Mouse (Mus musculus) heart, embryonic 13.5 days (tissue): ENCODE results near the gene Ugt1a10. TPM values are rescaled to one million over a fixed set of nuclear protein-coding genes. Genes with fewer than 3 reads are reported as not detected.
A peak's percentile ranks its signal among the peaks of the same experiment; 100 is the strongest.

Experiments
- ATAC-seq: fragments of 200-750 bp; cut with Nextera tagmentation; 2 replicates; pipeline ENCODE4 v1.8.0; 2017; ENCODE audit warnings: moderate TSS enrichment; ENCODE audit not compliant: insufficient number of reproducible peaks, low FRiP score, low TSS enrichment; ENCODE audit errors: extremely low read depth
- H3K27ac ChIP-seq: fragments of 300-500 bp; sonication (generic); replicated peaks from 2 replicates; pipeline ENCODE4 v1.5.1; 2015; ENCODE audit warnings: moderate library complexity, mild to moderate bottlenecking, inconsistent platforms
- H3K27me3 ChIP-seq: fragments of 300-500 bp; sonication (generic); replicated peaks from 2 replicates; pipeline ENCODE4 v1.6.1; 2015; ENCODE audit warnings: mild to moderate bottlenecking, inconsistent platforms
- H3K36me3 ChIP-seq: fragments of 300-500 bp; sonication (generic); 2 replicates; pipeline ENCODE4 v1.6.1; 2015; ENCODE audit warnings: mild to moderate bottlenecking, inconsistent platforms
- H3K4me1 ChIP-seq: fragments of 300-500 bp; sonication (generic); 2 replicates; pipeline ENCODE4 v1.6.1; 2015; ENCODE audit warnings: inconsistent platforms
- H3K4me2 ChIP-seq: fragments of 300-500 bp; sonication (generic); 2 replicates; pipeline ENCODE4 v1.6.1; 2015; ENCODE audit warnings: inconsistent platforms, mild to moderate bottlenecking, moderate library complexity
- H3K4me3 ChIP-seq: fragments of 300-500 bp; sonication (generic); 2 replicates; pipeline ENCODE4 v1.5.1; 2015; ENCODE audit warnings: moderate library complexity, mild to moderate bottlenecking, inconsistent platforms
- H3K9ac ChIP-seq: fragments of 300-500 bp; sonication (generic); 2 replicates; pipeline ENCODE4 v1.6.1; 2015; ENCODE audit warnings: inconsistent platforms, mild to moderate bottlenecking, moderate library complexity
- H3K9me3 ChIP-seq: fragments of 300-500 bp; sonication (generic); 2 replicates; pipeline ENCODE4 v1.6.1; 2016; ENCODE audit warnings: inconsistent platforms
- WGBS: fragments of 180-500 bp; shearing (Covaris S2); methylation state at CpG from one replicate; pipeline ENCODE4 v1.1.7; 2015; ENCODE audit warnings: mixed read lengths; 5-methylcytosine and 5-hydroxymethylcytosine counted together
- polyA plus RNA-seq: library from polyadenylated mRNA; unstranded; fragments of >200 nt; fragmentation: Nextera tagmentation; extraction: Ambion mirVana; gene quantifications from 2 replicates; pipeline ENCODE4 v1.2.1, GENCODE M21; 2015

The Ugt1a10 gene
- polyA plus RNA-seq, 1 experiment from 2014 or later = not detected

- peaks cover 73% of the 10 kb centered on the region for H3K9me3 ChIP-seq
- WGBS = 50% methylated on average over 2 of the region's 2 CpGs
These were observed 172.3 kb downstream of the Ugt1a10 start for GRCm38 (mm10) chr1:88227482-88227881.

DNA sequence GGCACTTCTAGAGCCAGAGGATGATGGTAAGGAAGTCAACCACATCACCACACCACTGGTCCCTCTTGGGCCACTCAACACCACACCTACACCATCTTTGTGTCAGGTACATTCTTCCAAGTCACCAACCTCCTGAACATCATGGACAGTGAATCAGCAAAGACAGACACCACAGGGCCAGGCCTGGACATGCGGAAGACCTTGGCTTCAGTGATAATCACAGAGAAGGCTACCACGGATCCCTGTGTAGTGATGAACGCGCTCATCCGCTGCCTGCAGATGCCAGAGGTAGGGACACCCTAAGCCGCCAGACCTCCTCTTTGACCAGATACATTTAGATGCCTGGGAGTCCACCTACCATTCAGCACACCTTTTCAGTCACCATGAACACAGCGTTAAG, 172.9 kb downstream of the Ugt1a10 start:
- no peak overlapping the region for H3K9ac ChIP-seq
- WGBS = 65% methylated on average over 7 of the region's 7 CpGs
- no peaks in the 10 kb centered on the region for H3K27me3 ChIP-seq
- H3K9me3 ChIP-seq = peaks cover 79% of the 10 kb centered on the region
- no peak overlapping the region for H3K4me3 ChIP-seq
- no peaks in the 10 kb centered on the region for H3K36me3 ChIP-seq
- no peak overlapping the region for H3K4me2 ChIP-seq
- 0 out of 2 replicates have a peak, but pooled peaks have one; percentile 4 for ATAC-seq
- H3K27ac ChIP-seq = no peak overlapping the region
- no peaks in the 10 kb centered on the region for H3K4me1 ChIP-seq

More at GRCm38 (mm10) chr1:88227482-88227881, 172.3 kb downstream of the Ugt1a10 start:
- no peaks in the 10 kb centered on the region for H3K4me1 ChIP-seq
- no peaks in the 10 kb centered on the region for H3K36me3 ChIP-seq
- no peaks in the 10 kb centered on the region for H3K27me3 ChIP-seq
- no peak overlapping the region for H3K27ac ChIP-seq
- H3K9ac ChIP-seq = no peak overlapping the region
- H3K4me2 ChIP-seq = no peak overlapping the region
- H3K4me3 ChIP-seq = no peak overlapping the region
- no peak for ATAC-seq

DNA sequence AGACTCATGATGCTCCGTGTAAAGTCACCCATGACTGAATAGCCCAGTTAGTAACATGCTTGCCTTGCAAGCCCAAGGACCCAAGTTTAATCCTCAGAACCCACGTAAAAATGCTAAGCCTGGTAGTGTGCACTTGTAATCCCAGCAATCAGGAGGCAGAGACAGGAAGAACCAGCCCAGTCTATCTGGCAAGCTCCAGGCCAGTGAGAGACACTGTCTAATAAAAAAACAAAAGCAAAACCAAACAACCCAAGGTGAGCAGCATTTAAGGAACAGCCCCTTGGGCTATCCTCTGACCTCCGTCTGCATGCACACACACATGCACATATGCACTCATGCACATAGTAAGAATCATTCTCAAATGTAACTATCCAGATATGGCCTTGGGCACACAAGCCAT, 174.4 kb downstream of the Ugt1a10 start:
- Histone ChIP-seq H3K9me3 (peaks cover 91% of the 10 kb centered on the region), H3K4me1 (no peaks in the 10 kb centered on the region), H3K4me2 (no peak overlapping the region), H3K36me3 (no peaks in the 10 kb centered on the region), H3K27me3 (no peaks in the 10 kb centered on the region), H3K27ac (no peak overlapping the region), H3K9ac (no peak overlapping the region), H3K4me3 (no peak overlapping the region)
- 68% methylated on average over 3 of the region's 3 CpGs for WGBS
- ATAC-seq = no peak

DNA sequence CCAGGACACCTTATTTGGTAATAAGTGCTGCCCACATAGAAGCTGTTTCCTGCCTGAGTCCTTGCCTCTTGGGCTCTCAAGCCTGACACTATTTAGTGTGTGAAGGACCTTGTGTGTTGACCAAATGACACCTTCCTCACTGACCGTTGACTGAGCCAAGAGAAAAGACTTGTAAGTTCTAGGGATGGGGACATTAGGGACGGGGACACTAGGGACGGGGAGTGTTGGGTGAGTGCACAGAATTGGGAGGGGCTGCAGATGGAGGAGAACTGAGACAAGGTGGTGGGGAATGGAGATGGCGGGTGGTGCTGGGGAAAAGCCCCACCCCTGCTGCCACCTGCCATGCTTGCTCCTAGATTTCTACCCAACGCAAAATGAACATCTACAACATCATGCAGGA, 174.8 kb downstream of the Ugt1a10 start:
- WGBS = 69% methylated on average over 5 of the region's 5 CpGs
- Histone ChIP-seq H3K9me3 (peaks cover 96% of the 10 kb centered on the region), H3K27ac (no peak overlapping the region), H3K4me2 (no peak overlapping the region), H3K9ac (no peak overlapping the region), H3K4me1 (no peaks in the 10 kb centered on the region), H3K4me3 (no peak overlapping the region), H3K36me3 (no peaks in the 10 kb centered on the region), H3K27me3 (no peaks in the 10 kb centered on the region)
- ATAC-seq = no peak

DNA sequence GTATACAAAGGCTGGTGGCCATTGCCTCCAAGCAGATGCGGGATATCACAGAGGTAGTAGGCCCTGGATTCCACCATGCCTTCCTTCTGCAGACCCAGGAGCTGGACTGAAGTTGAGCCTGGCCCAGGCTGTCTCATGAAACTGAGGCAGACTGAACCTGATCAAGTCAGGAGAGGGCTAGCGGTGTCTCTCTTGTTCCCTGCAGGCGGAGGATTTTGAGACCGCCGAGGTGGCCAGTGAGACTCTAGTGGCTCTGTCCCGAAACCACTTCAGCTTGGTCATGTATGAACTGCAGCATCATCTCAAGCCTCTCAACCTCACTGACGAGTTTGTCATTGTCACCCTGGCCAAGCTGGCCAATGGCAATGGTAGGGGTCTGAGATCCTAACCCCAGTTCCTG, 175.2 kb downstream of the Ugt1a10 start:
- H3K27me3 ChIP-seq = no peaks in the 10 kb centered on the region
- no peaks in the 10 kb centered on the region for H3K36me3 ChIP-seq
- WGBS = 66% methylated on average over 7 of the region's 7 CpGs
- H3K27ac ChIP-seq = no peak overlapping the region
- no peak overlapping the region for H3K4me2 ChIP-seq
- no peak overlapping the region for H3K4me3 ChIP-seq
- no peaks in the 10 kb centered on the region for H3K4me1 ChIP-seq
- H3K9ac ChIP-seq = no peak overlapping the region
- no peak for ATAC-seq
- H3K9me3 ChIP-seq = peaks cover 98% of the 10 kb centered on the region

GRCm38 (mm10) chr1:88230981-88231802, 176.0 kb downstream of the Ugt1a10 start:
- WGBS = 66% methylated on average over 6 of the region's 6 CpGs
- Histone ChIP-seq H3K36me3 (no peaks in the 10 kb centered on the region), H3K4me1 (no peaks in the 10 kb centered on the region), H3K4me3 (no peak overlapping the region), H3K4me2 (no peak overlapping the region), H3K9me3 (peaks cover 98% of the 10 kb centered on the region), H3K9ac (no peak overlapping the region), H3K27ac (no peak overlapping the region), H3K27me3 (no peaks in the 10 kb centered on the region)
- no peak for ATAC-seq

DNA sequence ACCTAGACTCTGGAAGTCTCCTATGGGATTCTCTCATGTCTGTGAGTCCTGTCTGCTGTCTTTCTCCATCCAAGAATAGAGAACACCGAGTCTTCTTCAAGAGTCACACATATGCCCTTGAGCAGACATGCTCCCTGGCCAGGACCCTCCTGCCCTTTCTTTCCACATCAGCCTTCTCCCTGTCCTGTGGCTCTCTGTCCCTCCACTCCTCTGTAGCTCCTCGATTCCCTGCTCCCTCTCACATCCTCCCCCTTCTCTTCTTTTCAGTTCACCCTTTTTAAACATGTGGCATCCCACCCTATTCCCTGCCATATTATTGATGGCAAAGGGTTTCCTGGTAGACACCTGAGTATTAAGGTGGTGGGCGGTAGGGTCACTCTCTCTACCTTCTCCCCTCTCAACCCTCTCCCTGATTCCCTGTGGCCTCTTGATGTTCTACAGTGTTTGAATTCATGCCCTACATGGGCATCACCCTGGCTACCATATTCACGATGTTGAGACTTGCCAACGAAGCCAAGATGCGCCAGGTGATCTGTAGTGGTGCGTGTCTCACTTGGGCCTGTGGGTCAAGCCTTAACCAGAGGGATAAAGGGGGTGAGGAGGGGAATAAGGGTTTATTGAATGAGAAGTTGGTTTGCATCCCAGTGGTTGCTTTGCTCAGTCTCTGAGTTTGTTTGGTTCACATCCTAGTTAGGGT, 176.8 kb downstream of the Ugt1a10 start:
- H3K9me3 ChIP-seq = peaks cover 94% of the 10 kb centered on the region

DNA sequence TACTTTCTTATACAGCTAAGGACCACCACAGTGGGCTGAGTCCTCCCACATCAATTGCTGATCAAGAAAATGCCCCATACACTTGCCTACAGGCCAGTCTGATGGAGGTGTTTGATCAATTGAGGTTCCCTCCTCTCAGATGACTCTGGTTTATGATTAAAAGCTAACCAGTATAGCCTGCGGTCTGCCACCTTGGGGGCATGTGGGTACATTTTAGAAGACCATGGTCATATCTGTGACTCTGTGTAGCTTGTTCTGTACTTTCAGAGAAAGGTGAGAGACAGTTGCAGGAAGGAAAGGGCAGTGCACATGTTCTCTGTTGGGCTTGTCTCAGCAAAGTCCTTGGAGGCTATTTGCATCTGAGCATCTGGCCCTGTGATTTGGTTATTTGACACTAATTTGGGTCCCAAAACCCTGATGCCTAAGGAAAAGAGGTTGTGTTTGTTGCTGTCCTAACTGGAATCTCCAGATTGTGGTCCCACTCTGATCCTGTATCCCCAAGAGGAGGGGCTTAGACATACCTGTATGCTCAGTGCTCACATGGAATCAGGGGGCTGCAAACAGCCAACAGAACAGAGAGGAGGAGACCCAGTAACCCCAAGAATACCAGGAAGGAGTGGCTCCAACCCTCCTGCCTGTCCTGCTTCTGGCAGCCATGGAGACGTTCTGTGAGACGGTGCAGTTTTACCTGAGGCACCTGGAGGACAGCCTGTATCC, 177.6 kb downstream of the Ugt1a10 start:
- no peak for ATAC-seq
- Histone ChIP-seq H3K36me3 (no peaks in the 10 kb centered on the region), H3K27ac (no peak overlapping the region), H3K27me3 (no peaks in the 10 kb centered on the region), H3K9me3 (peaks cover 94% of the 10 kb centered on the region), H3K4me2 (no peak overlapping the region), H3K4me1 (no peaks in the 10 kb centered on the region), H3K4me3 (no peak overlapping the region), H3K9ac (no peak overlapping the region)
- WGBS = 46% methylated on average over 3 of the region's 3 CpGs

More for the DNA sequence above, 176.8 kb downstream of the Ugt1a10 start:
- ATAC-seq = no peak
- no peak overlapping the region for H3K9ac ChIP-seq
- H3K4me3 ChIP-seq = no peak overlapping the region
- H3K36me3 ChIP-seq = no peaks in the 10 kb centered on the region
- 57% methylated on average over 7 of the region's 7 CpGs for WGBS
- no peak overlapping the region for H3K27ac ChIP-seq
- no peak overlapping the region for H3K4me2 ChIP-seq
- H3K4me1 ChIP-seq = no peaks in the 10 kb centered on the region
- no peaks in the 10 kb centered on the region for H3K27me3 ChIP-seq

DNA sequence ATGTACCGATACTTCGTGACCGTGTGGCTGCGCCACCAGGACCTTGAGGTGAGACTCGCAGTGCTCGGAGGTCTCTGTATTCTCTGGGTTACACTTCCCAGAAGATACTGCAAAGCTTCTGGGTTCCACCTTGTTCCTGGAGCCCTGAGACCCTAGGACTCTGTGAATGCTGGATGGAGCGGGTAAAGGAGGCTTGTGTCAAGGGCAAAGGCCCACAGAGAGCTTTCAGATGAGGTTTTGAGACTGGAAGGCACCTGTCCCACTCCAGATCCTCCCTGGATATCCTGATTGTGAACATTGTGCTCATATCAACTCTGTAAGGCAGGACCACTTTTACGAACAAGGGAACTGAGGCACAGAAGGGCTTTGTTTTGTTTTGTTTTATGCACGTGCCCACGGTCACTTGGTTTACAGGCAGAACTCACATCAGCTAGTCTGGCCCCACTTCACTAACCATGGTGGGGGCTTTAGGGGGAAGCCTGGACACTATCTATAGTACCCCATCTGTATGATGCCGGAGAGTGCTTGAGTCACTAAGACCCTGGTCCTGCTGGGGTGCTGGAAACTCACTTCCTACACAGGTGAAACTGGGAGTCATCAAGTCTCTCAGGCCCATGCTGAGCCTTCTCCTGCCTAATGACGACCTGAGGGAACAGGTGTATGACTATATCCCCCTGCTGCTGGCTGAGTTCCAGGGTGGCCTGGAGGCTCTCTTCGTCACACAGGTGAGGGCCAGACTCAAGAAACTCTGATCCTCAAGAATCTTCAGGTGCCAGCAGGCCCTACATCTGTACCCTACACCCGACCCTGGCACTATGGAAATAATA, 178.4 kb downstream of the Ugt1a10 start:
- Histone ChIP-seq H3K9ac (no peak overlapping the region), H3K4me2 (no peak overlapping the region), H3K27me3 (no peaks in the 10 kb centered on the region), H3K4me3 (no peak overlapping the region), H3K27ac (no peak overlapping the region), H3K9me3 (peaks cover 94% of the 10 kb centered on the region), H3K36me3 (no peaks in the 10 kb centered on the region), H3K4me1 (no peaks in the 10 kb centered on the region)
- 56% methylated on average over 14 of the region's 14 CpGs for WGBS
- no peak for ATAC-seq

GRCm38 (mm10) chr1:88234248-88234610, 179.0 kb downstream of the Ugt1a10 start:
- ATAC-seq = no peak

GRCm38 (mm10) chr1:88234646-88235045, 179.5 kb downstream of the Ugt1a10 start:
- no peak overlapping the region for H3K4me3 ChIP-seq

More at GRCm38 (mm10) chr1:88234248-88234610, 179.0 kb downstream of the Ugt1a10 start:
- Histone ChIP-seq H3K9me3 (peaks cover 94% of the 10 kb centered on the region), H3K9ac (no peak overlapping the region), H3K27ac (no peak overlapping the region), H3K4me2 (no peak overlapping the region), H3K4me3 (no peak overlapping the region), H3K4me1 (no peaks in the 10 kb centered on the region), H3K27me3 (no peaks in the 10 kb centered on the region), H3K36me3 (no peaks in the 10 kb centered on the region)
- WGBS = 56% methylated on average over 4 of the region's 4 CpGs

More at GRCm38 (mm10) chr1:88234646-88235045, 179.5 kb downstream of the Ugt1a10 start:
- Histone ChIP-seq H3K4me2 (no peak overlapping the region), H3K4me1 (no peaks in the 10 kb centered on the region), H3K27me3 (no peaks in the 10 kb centered on the region), H3K36me3 (no peaks in the 10 kb centered on the region), H3K9ac (no peak overlapping the region), H3K9me3 (peaks cover 94% of the 10 kb centered on the region), H3K27ac (no peak overlapping the region)
- 39% methylated on average over 5 of the region's 5 CpGs for WGBS
- ATAC-seq = no peak
